Mouse (Mus musculus) left cerebral cortex, postnatal 4 days (tissue): ENCODE results near the gene Ripply2. TPM values are rescaled to one million over a fixed set of nuclear protein-coding genes. Genes with fewer than 3 reads are reported as not detected.

Experiments
- DNase-seq: peaks from one replicate; pipeline ENCODE4 v3.0.0-alpha.2; 2022
- intact Hi-C: fragments of 180-260 bp; cut with DNase I; formaldehyde crosslinking; loops from one replicate; pipeline ENCODE4 v1.15.1; 2025
- total RNA-seq, 2 experiments: library from RNA; stranded (reverse); gene quantifications; 2 replicates each; pipeline ENCODE4 v1.2.3; 2021

Ripply2 gene
- total RNA-seq, 2 experiments from 2014 or later = 5.4 to 6.1 TPM

- intact Hi-C loops = loop anchor here (2.0 kb wide), 1 partner anchor 143 kb away; no protein-coding TSS in a partner anchor
- DNase-seq = peak; percentile 98
Observed at GRCm38 (mm10) chr9:87021778-87022523, 6.6 kb downstream of the Ripply2 start, which contains the start of gene Cyb5r4. Gene Cyb5r4, plus strand, starts transcription at chr9:87022014.

DNA sequence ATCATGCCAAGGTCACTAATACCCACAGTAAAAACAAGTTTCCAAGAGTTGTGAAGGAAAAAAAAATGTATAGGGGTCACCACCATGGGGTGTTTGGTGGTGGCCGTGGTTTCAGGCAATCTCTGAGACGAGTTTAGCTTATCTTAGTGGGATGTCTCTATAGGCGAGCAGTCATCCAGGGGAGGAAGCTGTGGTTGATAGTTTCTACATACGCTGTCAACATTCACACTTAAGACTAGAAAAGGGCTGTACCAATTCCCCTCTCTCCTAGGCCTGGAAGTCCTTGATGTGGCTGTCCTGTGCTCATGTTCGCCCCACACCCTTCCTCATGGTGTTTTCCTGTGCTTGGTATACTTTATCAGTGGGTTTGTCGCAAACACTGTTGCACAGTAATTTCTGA is 10.4 kb downstream of the Ripply2 start:
- DNase-seq = no peak
- intact Hi-C loops = loop anchor here (5.0 kb wide), 1 partner anchor 222 kb away; no protein-coding TSS in a partner anchor

- intact Hi-C loops = loop anchor here (5.0 kb wide), 1 partner anchor 220 kb away; no protein-coding TSS in a partner anchor
- peak; percentile 56 for DNase-seq
Observed at GRCm38 (mm10) chr9:87027423-87028084, 12.2 kb downstream of the Ripply2 start.

GRCm38 (mm10) chr9:87032196-87032595 is 16.9 kb downstream of the Ripply2 start:
- DNase-seq = no peak
- intact Hi-C loops = no loop called here

DNA sequence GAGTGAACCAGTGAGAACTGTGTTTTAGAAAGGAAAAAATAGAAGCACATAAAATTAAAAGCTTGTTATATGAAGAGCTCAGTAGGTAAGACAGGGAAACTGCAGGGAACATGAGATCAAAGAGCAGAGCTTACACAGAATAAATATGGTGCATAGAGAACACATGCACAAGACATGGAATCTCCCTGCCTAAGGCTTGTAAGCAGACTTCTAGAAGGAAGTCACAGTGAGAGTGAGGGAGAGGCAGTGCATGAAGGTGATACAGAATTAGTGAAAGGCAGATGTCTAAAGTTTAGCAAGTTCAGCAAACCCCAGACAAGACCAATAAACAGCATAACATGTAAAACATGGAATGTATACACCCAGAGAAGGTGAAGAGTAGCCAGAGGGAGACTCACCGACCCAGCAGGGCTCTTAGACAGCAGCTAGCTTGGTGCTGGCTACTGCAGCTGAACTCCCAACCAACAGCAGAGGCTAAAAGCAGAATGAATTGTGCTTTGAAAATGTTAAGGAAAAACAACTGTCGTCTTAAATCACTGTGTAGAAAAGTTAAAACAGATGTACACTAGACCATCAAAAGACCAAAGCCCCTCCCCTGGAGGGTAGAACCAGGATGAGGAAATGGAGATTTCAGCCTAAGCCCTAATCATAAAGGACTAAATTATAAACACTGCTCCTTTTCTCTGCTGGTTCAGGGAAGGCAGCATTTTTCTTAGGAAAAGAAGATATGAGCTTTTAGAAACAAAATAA is 19.7 kb downstream of the Ripply2 start:
- intact Hi-C loops = no loop called here
- no peak for DNase-seq

DNA sequence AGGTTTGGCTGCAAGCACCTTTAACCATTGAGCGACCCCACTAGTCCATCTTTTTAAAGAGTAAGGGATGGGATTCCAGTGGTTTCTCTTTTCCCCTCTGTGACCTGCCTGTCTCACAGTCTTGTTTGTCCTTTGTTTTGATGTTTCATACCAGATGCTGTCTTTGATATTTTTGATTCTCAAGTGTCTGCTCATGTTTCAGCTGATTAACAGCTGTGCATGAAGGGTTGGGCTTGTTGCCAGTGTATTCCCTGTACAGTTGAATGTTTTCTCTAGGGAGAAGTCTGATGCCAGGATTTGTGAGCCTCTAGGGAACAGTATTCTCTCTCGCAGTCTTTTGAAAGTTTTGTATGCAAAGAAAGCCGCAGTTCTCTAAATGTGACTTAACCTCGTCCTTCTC is 34.1 kb downstream of the Ripply2 start:
- no peak for DNase-seq
- intact Hi-C loops = no loop called here

- no peak for DNase-seq
- intact Hi-C loops = no loop called here
Observed at GRCm38 (mm10) chr9:87055547-87056235, 40.4 kb downstream of the Ripply2 start.

DNA sequence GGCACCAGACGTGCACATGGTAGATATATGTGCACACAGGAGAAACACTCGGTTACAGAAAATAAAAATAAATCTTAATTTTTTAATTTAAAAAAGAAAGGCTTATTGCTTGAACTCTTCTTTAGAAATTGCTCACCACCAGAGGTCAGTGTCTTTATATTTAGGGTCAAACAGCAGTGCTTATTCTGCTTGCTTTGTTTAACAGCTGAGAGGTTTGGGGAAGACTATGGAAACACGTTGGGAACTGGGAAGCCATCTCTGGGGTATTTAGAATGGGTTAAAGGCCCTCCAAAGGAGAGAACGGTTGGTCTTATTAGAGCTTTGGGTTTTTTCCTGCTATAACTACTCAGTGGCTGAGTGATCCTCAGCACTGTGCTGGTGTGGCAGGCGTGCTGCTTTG is 47.0 kb downstream of the Ripply2 start:
- no peak for DNase-seq
- intact Hi-C loops = no loop called here

DNA sequence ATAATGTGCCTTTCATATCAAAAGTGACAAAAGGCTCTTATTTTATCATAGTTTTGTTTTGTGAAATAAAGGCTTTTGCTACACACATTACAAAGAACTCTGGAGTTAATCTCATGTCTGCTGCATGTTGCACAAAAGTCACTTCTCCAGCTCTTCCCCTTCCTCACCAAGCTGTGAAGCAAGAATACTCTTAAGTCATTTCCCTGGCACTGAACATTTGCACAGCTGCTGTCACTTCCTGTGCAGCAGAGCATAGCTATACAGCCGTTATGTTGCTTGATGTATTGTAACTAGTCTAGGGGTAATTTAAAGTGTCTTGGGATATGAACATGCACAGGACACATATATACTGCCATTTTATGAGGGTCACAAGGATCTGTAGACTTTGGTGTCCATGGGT is 52.8 kb downstream of the Ripply2 start:
- intact Hi-C loops = no loop called here
- no peak for DNase-seq

Other genes with a start within 250 kb of the Ripply2 start
- 100 to 1,000 TPM; 378 to 413 TPM for gene Snap91, start 134.9 kb upstream of the Ripply2 start, total RNA-seq
- 10 to 100 TPM; 32.6 to 35.7 TPM for gene Cyb5r4, start 6.5 kb downstream of the Ripply2 start, total RNA-seq
- gene Mrap2, start 128.8 kb downstream of the Ripply2 start, total RNA-seq = 1 to 10 TPM; 1.5 to 3.5 TPM
- gene Cep162, start 240.0 kb downstream of the Ripply2 start, total RNA-seq = 10 to 100 TPM; 12.6 to 13.6 TPM